Mouse (Mus musculus) erythroblast, embryonic 14.5 days (primary cell): ENCODE data around the gene Acss3.

Experiments used
- GATA1 ChIP-seq: IDR thresholded peaks from 2 replicates; pipeline ENCODE4 v1.6.1; 2012; ENCODE audit warnings: low read length, inconsistent platforms, mixed read lengths
- TAL1 ChIP-seq: IDR thresholded peaks from 3 replicates; pipeline ENCODE4 v1.6.1; 2012; ENCODE audit warnings: low read length, inconsistent platforms, mixed read lengths

GRCm38 (mm10) chr10:107040378-107040777, 83.1 kb downstream of the Acss3 start:
- TF ChIP-seq GATA1: no peak
- TF ChIP-seq TAL1: no peak
